Mouse (Mus musculus) cerebellum, adult 2 months (tissue): ENCODE results near the gene Rpl38.

ENCODE experiments used
- CTCF ChIP-seq: fragments of 200-500 bp; IDR thresholded peaks from 2 replicates; pipeline ENCODE4 v1.5.1; 2011; ENCODE audit warnings: low read depth, mild to moderate bottlenecking, control low read depth, low read length, moderate library complexity, borderline replicate concordance; ENCODE audit not compliant: insufficient read depth
- POLR2A ChIP-seq: fragments of 200-500 bp; IDR thresholded peaks from 2 replicates; pipeline ENCODE4 v1.6.1; 2011; ENCODE audit warnings: low read length, control low read depth, borderline replicate concordance; ENCODE audit not compliant: insufficient read depth

DNA sequence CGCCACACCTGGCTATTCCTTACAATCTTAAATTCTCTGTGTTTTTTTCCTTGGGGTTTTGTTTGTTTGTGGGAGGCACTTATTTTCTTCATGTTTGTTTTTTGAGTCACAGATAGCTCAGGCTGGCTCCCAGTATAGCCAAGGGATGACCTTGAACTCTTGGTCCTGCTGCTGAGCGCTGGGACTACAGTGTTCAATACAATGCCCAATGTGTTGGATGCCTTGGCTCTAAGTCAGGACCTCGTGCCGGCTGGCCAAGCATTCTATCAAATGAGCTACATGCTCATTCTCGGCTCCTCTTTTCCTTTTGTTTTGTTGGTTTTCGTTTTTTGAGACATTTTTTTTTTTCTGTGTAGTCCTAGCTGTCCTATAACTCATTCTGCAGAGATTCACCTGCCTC lies 25.1 kb downstream of the Rpl38 start:
- TF ChIP-seq CTCF (no peak), POLR2A (no peak)
